Mouse (Mus musculus) olfactory bulb, adult 2 months (tissue): ENCODE measurements around the gene Vcan. TPM values are rescaled to one million over a fixed set of nuclear protein-coding genes. Genes with fewer than 3 reads are reported as not detected.

ENCODE experiments used
- H3K27ac ChIP-seq: fragments of 200-500 bp; 2 replicates; pipeline ENCODE4 v1.5.1; 2012; ENCODE audit warnings: low read depth, low read length; ENCODE audit not compliant: insufficient read depth
- H3K4me1 ChIP-seq: fragments of 200-500 bp; 2 replicates; pipeline ENCODE4 v1.6.1; 2012; ENCODE audit warnings: low read length; ENCODE audit not compliant: control insufficient read depth, insufficient read depth
- H3K4me3 ChIP-seq: fragments of 200-500 bp; 2 replicates; pipeline ENCODE4 v1.5.1; 2012; ENCODE audit warnings: mild to moderate bottlenecking, low read depth, low read length, moderate library complexity; ENCODE audit not compliant: insufficient read depth
- CTCF ChIP-seq: fragments of 200-500 bp; IDR thresholded peaks from 2 replicates; pipeline ENCODE4 v1.5.1; 2012; ENCODE audit warnings: low read depth, mild to moderate bottlenecking, low read length, moderate library complexity; ENCODE audit not compliant: insufficient read depth
- POLR2A ChIP-seq: fragments of 200-500 bp; IDR thresholded peaks from 2 replicates; pipeline ENCODE4 v1.6.1; 2012; ENCODE audit warnings: mild to moderate bottlenecking, low read depth, low read length, moderate library complexity; ENCODE audit not compliant: insufficient read depth
- WGBS: fragments of 180-500 bp; shearing (Covaris S2); methylation state at CpG from one replicate; pipeline ENCODE4 v1.1.7; 2018; 5-methylcytosine and 5-hydroxymethylcytosine counted together
- polyA plus RNA-seq: library from polyadenylated mRNA; stranded (reverse); fragments of >200 nt; gene quantifications from 2 replicates; pipeline ENCODE4 v1.2.4, GENCODE M21; 2012; ENCODE audit warnings: low replicate concordance; ENCODE audit not compliant: missing spikeins, insufficient read depth, insufficient read length

Gene Vcan
- polyA plus RNA-seq, 1 experiment: not detected

GRCm38 (mm10) chr13:89657046-89657445, 85.3 kb downstream of the Vcan start:
- no peaks in the 10 kb centered on the region for H3K4me1 ChIP-seq
- no peak overlapping the region for H3K27ac ChIP-seq
- WGBS: 95% methylated on average over 11 of the region's 11 CpGs
- no peak for TF ChIP-seq POLR2A
- no peak overlapping the region for H3K4me3 ChIP-seq

- H3K4me3 ChIP-seq: no peak overlapping the region
- H3K4me1 ChIP-seq: no peaks in the 10 kb centered on the region
- WGBS: 91% methylated on average over 2 of the region's 2 CpGs
- H3K27ac ChIP-seq: no peak overlapping the region
- TF ChIP-seq CTCF (no peak), POLR2A (no peak)
Observed at GRCm38 (mm10) chr13:89653279-89653678, 89.0 kb downstream of the Vcan start.

GRCm38 (mm10) chr13:89652773-89653172, 89.5 kb downstream of the Vcan start:
- TF ChIP-seq CTCF: no peak
- 28% methylated on average over 1 of the region's 1 CpGs for WGBS
- Histone ChIP-seq H3K4me3 (no peak overlapping the region), H3K27ac (no peak overlapping the region), H3K4me1 (no peaks in the 10 kb centered on the region)

- no peak overlapping the region for H3K4me3 ChIP-seq
- 45% methylated on average over 2 of the region's 2 CpGs for WGBS
- no peak for TF ChIP-seq POLR2A
- H3K4me1 ChIP-seq: no peaks in the 10 kb centered on the region
- H3K27ac ChIP-seq: no peak overlapping the region
Observed at GRCm38 (mm10) chr13:89645589-89645988, 96.7 kb downstream of the Vcan start.

GRCm38 (mm10) chr13:89637012-89637411, 105.3 kb downstream of the Vcan start:
- Histone ChIP-seq H3K4me1 (no peaks in the 10 kb centered on the region), H3K4me3 (no peak overlapping the region), H3K27ac (no peak overlapping the region)
- WGBS: 77% methylated on average over 3 of the region's 3 CpGs
- TF ChIP-seq POLR2A (no peak), CTCF (no peak)

GRCm38 (mm10) chr13:89634137-89634683, 108.1 kb downstream of the Vcan start:
- TF ChIP-seq CTCF (no peak), POLR2A (no peak)
- no peaks in the 10 kb centered on the region for H3K4me1 ChIP-seq
- WGBS: 32% methylated on average over 4 of the region's 4 CpGs
- H3K27ac ChIP-seq: no peak overlapping the region
- no peak overlapping the region for H3K4me3 ChIP-seq

- Histone ChIP-seq H3K4me3 (no peak overlapping the region), H3K27ac (no peak overlapping the region), H3K4me1 (no peaks in the 10 kb centered on the region)
- 88% methylated on average over 3 of the region's 3 CpGs for WGBS
- TF ChIP-seq POLR2A (no peak), CTCF (no peak)
Observed at GRCm38 (mm10) chr13:89619064-89619463, 123.2 kb downstream of the Vcan start.

GRCm38 (mm10) chr13:89607399-89607798, 134.9 kb downstream of the Vcan start:
- no peak overlapping the region for H3K27ac ChIP-seq
- WGBS: 30% methylated on average over 3 of the region's 3 CpGs

More at GRCm38 (mm10) chr13:89607399-89607798, 134.9 kb downstream of the Vcan start:
- no peak for TF ChIP-seq CTCF
- TF ChIP-seq POLR2A: no peak
- Histone ChIP-seq H3K4me3 (no peak overlapping the region), H3K4me1 (no peaks in the 10 kb centered on the region)

Other genes starting within 250 kb of the Vcan start
- gene Hapln1, start 202.7 kb downstream of the Vcan start, polyA plus RNA-seq: not detected in 2 replicates